Mouse (Mus musculus) left cerebral cortex, postnatal 4 days (tissue): ENCODE measurements around the gene Llgl2. TPM values are rescaled to one million over a fixed set of nuclear protein-coding genes. Genes with fewer than 3 reads are reported as not detected.

ENCODE experiments used
- DNase-seq: peaks from one replicate; pipeline ENCODE4 v3.0.0-alpha.2; 2022
- intact Hi-C: fragments of 180-260 bp; cut with DNase I; formaldehyde crosslinking; loops from one replicate; pipeline ENCODE4 v1.15.1; 2025
- total RNA-seq, 2 experiments: library from RNA; stranded (reverse); gene quantifications; 2 replicates each; pipeline ENCODE4 v1.2.3; 2021

Llgl2 gene
- total RNA-seq, 2 experiments from 2014 or later, result 1.1 to 2.4 TPM

DNA sequence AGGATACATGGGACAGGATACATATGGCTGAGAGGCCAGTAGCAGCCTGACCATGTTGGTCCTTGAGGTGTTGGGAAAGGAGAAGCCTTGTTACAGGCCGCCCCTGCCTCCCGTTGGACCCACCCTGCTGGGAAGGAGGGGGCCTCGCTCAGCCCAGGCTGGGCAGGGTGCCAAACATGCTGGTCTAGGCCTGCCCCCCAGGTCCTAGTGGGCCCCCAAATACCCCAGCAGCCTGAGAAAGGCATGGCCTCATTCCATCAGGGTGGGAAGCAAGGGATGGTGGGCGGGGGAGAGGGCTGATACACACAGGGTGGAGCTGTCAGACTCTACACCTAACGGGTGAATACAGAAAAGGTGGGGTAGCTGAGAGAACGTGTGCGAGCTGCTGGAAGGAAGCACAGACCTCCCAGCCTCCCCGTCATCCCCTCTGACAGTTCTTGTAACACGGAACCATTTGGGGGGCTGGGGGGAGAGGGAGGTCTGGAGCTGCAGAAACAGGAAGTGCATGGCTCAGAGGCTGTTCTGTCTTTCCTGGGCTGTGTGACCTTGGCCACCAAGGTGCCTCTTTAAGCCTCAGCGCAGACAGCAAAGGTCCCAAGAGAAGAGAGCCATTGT is 15.0 kb upstream of the Llgl2 start:
- intact Hi-C loops, result no loop called here
- DNase-seq, result peak; percentile 62

DNA sequence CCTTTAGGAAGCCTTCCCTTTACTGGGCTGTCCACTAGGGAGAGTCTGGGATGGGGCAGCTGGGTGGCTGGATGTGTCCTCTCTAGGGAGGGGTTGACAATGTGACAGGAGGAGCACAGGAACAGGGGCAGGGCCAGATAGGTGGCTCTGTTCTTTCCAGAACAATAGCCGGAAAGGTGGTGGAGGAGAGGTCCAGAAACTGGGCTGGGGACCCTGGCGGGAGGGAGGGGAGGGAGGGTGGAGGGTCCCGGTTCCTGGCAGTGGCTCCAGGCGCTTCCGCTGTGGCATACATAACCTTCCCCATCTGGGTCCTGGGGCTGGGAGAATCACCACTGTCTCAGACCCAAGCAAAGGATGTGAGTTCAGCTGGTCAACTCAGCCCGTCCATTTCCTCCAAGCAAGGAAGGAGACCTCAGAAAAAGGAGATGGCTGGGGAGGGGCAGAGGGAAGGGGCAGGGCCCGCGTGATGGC is 14.5 kb upstream of the Llgl2 start:
- intact Hi-C loops, result no loop called here
- no peak for DNase-seq

DNA sequence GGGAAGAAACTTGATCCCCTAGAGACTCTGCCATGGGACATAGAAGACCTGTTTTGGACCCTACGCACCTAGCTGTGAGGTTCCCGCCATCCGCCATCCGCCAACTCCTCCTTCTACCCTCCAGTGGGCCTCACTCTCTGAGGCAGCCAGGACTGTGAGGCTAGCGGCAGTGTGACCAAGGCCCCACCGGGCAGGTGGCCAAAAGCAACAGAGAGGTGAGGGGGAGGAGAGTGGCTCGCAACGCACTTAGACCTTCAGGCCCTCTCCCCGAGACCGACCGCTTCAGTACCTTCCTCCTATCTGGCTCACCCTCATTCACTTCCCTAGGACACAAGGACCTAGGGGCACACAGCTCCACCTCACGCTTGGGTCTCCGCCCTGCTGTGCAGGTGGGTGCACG is 13.5 kb upstream of the Llgl2 start:
- intact Hi-C loops, result loop anchor here (5.0 kb wide), 2 partner anchors 43 to 158 kb away; partner anchors contain the start of gene Tmem94
- DNase-seq, result peak; percentile 47

DNA sequence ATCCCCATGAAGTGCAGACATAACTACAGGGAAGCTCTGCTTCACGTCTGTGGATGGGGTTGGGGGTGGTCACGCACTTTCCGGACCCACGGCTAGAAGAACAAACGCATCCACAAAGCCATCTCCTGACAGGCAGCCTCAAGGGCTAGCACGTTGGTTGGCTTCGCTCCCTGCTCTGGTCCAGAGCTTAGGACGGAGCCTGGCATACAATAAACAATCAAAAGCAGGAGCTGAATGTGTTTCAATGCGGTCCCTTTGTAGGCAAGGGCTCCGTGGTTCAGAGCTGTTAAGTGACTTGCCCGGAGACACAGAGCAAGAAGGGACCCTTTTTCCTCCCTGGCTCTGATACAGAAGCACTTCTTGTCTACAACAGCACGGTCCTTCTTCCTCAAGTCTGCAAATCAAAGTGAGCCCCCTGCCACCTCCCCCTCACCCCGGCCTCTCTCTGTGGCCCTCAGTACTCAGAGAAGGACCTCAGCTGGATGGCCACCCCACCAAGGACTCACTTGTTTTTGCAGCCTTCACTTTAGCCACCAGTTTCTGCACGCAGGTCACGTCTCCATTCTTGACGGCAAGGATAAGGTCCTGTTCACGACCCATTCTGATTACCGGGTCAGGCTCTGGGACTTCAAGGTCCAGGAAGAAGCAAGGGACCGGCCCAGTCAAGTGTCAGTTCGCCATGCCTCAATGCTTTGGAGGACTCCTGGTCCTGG is 12.3 kb upstream of the Llgl2 start:
- no peak for DNase-seq
- intact Hi-C loops, result loop anchor here (5.0 kb wide), 2 partner anchors 44 to 159 kb away; partner anchors contain the start of gene Tmem94

DNA sequence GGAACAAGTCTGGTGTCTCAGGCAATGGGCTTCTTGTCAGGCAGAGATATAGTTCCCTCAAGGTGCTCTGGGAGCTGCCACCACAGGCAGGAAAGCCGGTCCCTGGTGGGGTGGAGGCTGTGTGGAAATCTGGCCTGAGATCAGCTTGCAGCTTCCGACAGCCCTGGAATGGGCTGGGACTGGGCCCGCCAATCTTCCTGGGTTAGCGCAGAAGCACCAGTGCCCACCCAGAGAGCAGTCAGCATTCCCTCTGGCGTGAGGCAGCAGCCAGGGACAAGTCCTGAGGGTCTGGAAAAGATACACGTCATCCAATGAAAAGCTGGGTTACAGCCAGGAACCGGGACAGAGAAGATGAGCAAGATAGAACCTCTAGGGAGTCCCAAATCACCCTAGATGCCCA is 11.8 kb upstream of the Llgl2 start:
- intact Hi-C loops, result loop anchor here (5.0 kb wide), 2 partner anchors 45 to 160 kb away; partner anchors contain the start of gene Tmem94
- DNase-seq, result no peak

DNA sequence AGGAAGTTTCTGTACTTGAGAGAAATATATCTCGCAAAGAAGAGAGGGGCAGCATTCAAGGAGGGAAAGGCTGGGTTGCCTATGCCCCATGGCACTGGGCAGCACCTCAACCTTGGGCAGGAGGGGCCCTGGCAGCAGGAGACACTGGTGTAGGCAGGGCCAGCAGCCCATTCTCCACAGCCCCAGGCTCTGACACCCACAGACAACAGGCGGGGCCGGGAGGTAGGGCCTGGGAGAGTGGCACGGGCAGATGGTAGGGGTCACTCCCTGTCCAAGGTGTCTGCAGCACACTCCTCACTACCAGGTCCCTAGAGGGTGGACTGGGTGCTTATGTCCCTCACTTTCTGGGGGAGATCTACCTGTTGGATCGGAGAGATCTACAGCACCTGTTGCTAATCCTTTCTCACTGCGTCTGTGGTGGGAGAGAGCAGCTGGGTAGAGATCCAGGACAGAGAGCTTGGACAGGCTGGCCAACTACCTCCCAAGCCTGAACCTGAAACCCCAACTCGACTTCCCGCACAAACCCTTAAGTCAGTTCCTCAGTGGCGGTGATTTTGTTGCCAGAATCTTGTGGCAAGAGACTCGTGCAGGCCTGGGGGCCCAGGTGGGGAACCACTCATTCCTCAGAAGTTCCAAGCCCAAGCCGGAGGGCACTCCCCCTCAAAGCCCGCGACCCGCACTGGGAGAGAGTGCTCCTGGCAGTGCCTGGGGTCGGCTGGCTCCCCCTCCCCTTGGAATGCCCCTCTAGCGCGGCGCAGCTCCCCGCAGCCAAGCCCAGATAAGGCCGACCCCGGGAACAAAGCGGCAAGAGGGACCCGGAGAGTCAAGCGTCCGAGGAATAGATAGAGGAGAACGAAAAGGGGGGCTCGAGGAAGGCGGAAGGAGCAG is 11.1 kb upstream of the Llgl2 start:
- peak; percentile 35 for DNase-seq
- intact Hi-C loops, result loop anchor here (5.0 kb wide), 2 partner anchors 45 to 160 kb away; partner anchors contain the start of gene Tmem94

DNA sequence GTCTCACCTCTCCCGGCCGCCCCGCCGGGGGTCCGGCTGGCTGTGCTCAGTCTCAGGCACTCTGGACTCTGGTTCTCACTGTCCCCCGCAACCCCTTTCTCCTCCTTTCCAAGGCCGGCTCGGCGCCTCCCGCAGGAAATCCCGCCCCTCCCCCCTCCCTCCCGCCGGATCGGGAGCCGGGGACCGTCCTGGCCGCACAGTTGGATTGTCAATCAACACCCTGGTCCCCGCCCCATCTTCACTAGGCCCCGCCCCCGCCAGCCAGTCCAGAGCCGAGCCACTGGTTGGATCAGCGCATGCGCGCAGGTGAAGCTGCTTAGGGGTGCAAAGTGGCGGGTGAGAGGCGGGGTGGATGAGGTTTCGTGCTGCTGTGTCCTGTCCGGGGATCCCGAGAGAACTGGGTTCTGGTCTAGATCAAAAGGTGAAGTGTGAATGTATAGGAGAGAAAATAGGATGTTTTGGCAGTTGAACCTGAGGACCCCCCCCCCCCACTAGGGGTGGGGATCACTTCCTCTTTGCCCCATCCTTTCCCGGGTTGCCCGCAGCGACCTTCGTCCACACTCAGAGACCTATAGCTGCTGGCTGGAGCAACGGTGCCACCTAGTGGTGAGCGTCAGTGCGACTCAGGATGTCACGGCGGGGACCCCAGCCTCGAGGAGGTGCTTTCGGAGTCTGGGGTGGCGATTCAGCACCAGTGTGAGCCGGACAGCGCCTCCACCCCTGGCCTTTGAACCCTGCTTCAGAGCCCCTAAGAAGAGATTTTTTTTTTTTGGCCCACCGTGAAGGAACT is 10.1 kb upstream of the Llgl2 start, which contains the start of gene Caskin2:
Gene Caskin2 (minus strand): TSS at position 133 of the 790 bp plus-strand sequence.
- peak; percentile 96 for DNase-seq
- intact Hi-C loops, result loop anchor here (2.0 to 5.0 kb wide), 3 partner anchors 46 to 161 kb away; partner anchors contain the start of gene Tmem94

DNA sequence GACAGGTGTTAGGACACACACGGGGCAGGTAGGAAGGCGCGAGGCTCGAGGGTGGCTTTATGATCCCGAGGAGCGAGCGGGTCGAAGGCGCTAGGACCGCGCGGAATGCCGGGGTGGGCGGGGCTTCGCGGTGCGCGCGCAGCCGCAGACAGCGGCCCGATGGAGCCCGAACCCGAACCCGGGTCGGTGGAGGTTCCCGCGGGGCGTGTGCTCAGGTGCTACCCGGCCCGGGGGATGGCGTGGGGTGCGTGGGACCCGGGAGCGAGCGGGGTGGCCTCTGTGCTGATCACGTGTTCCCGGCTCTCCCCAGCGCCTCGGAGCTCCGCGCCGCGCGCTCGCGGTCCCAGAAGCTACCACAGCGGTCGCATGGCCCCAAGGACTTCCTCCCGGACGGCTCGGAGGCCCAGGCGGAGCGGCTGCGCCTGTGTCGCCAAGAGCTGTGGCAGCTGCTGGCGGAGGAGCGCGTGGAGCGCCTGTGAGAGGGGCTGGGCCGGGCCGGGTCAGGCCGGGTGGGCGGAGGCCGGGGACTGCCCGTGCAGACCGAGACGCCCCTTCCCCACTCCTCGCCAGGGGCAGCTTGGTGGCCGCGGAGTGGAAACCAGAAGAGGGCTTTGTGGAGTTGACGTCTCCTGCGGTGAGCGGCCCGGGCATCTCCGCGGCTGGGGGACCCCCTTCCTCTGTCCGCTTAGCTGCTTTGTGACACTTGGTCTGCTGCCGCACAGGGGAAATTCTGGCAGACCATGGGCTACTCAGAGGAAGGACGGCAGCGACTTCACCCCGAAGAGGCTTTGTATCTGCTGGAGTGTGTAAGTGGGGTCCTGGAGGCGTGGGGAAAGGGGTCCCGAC is 9.0 kb upstream of the Llgl2 start, which contains the start of gene Tsen54:
Gene Tsen54 (plus strand): TSS at position 120 of the 846 bp plus-strand sequence.
- intact Hi-C loops, result loop anchor here (2.0 to 5.0 kb wide), 3 partner anchors 48 to 163 kb away; partner anchors contain the start of gene Tmem94
- DNase-seq, result peak; percentile 88

DNA sequence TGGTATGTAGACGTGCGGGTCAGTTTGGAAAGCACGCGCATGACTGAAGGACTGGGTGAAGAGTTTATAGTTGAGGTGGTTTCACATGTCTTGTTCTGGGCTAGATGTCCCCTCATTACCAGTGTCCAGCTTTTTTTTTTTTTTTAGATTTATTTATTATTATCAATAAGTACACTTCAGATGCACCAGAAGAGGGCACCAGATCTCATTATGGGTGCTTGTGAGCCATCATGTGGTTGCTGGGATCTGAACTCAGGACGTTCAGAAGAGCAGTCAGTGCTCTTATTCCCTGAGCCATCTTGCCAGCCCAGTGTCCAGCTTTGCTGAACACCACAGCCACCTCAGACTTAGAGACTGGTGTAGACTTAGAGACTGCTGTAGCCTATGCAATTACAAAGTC is 6.5 kb upstream of the Llgl2 start:
- intact Hi-C loops, result no loop called here
- no peak for DNase-seq

DNA sequence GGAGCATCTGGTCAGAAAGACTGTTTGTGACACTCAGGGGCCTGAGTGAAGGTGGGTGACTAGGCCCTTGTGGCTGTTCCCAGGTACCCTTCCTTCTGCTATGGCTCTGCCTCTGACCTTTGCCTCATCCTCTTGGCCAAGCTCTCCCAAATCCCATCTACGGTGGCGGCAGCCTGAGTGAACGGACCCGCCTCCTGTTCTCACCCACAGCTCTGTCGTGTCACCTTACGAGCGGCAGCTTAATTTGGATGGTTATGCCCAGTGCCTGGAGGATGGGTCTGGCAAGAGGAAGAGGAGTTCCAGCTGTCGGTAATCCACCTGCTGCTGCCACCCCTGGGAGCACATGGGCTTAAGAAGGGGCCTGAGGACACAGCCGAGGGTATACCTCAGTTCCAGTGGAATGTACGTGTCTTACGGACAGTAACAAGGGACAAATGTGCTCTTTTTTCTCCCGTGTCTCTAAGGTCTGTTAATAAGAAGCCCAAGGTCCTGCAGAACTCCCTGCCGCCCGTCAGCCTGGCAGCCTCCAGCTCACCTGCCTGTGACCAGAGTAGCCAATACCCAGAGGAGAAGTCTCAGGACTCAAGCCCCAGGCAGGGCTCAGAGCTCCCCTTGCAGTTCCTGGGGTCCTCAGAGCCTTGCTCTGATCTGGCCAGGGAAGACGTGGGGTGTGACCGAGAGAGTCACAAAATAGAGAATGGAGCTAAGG is 3.8 kb upstream of the Llgl2 start:
- no peak for DNase-seq
- intact Hi-C loops, result no loop called here

DNA sequence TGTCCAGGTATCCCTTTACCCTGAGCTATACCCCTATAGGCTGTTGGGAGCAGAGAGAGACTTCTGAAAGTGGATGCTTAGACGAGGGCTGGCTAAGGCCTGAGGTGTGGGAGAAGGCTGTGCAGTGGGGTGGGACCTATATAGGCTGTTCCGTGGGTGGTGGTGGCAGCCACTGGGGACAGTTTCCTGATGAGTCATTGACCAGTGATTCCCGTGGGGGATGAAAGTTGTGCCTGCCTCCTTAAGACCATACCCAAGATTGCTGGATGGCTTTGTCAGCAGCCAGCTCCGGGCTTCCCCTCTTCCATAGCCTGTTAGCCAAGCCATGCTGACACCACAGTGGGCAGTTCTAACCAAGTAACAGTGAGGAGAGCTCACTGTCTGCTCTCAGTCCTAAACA is 2.8 kb upstream of the Llgl2 start:
- intact Hi-C loops, result no loop called here
- DNase-seq, result no peak

DNA sequence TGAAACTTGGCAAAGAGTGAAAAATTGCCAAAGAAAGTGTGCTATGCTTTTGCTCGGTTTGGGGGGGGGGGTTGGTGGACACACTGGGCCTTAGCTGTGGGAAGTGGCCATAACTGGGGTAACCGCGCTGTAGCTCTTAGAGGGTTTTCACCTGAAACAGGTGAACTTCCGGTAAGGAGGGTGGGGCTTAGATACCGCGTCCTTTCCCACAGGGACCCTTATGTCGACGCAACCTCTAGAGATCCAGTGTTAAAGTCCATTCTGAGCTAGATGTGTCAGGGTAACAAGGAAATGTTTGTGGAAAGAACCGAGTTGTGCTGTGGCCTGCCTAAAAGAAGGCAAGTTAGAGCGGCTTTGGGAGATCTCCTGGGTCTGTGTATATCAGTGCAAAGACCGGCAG is 964 bp downstream of the Llgl2 start:
- DNase-seq, result no peak
- intact Hi-C loops, result no loop called here

DNA sequence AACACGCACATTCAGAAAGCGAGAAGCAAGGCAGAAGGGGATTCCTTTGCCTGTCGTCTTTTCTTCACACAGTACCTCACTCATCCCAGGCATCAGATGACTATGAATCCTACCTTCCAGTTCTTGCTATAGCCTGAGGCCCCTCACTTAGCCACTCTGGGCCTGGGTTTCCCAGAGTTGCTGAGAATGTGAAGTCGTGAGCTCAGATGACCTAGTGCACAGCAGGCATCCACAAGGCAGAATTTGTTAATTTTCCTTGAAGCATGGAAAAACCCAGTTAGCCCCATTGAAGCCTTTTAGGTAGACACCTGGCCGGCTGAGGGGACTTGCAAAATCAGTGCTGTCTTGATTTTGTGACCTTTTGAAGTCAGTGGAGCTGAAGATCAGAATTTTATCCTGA is 2.6 kb downstream of the Llgl2 start:
- intact Hi-C loops, result no loop called here
- no peak for DNase-seq

DNA sequence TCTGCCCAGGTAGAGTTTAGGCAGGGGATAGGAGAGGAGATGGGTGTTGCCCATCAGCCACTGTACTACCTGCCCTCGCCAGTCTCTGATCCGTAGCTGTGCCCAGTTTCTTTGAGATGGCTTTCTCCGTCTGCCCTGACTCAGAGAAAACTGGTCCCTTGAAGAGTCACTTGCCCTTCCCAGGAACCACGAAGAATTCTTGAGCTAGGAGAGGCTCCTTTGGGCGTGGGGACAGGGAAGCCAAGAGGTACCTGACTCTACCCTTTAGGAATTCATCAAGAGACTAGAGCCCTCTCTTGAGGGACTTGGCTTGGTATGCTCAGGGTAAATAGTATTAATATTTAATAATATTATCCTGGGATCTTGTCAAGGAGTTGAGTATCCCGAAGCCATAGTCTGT is 3.8 kb downstream of the Llgl2 start:
- intact Hi-C loops, result no loop called here
- no peak for DNase-seq

DNA sequence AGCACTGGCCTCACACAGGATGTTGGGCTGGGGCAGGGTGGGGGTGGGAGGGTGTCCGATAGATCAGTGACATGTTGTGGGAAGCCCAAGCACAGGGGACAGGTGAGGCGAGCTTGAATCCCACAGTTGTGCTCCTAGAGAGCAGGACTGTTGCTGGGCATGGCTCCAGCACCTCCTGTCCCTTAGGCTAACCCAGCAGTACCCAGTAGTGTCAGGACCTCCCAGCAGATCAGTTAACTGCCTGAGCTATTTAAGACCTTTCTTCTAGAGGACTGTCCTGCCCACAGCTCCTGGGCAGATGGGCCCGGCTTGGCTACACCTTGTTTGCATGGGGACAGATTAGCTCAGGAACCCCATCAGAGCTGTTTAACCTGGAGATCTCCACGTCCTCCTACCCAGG is 5.2 kb downstream of the Llgl2 start:
- intact Hi-C loops, result no loop called here

DNA sequence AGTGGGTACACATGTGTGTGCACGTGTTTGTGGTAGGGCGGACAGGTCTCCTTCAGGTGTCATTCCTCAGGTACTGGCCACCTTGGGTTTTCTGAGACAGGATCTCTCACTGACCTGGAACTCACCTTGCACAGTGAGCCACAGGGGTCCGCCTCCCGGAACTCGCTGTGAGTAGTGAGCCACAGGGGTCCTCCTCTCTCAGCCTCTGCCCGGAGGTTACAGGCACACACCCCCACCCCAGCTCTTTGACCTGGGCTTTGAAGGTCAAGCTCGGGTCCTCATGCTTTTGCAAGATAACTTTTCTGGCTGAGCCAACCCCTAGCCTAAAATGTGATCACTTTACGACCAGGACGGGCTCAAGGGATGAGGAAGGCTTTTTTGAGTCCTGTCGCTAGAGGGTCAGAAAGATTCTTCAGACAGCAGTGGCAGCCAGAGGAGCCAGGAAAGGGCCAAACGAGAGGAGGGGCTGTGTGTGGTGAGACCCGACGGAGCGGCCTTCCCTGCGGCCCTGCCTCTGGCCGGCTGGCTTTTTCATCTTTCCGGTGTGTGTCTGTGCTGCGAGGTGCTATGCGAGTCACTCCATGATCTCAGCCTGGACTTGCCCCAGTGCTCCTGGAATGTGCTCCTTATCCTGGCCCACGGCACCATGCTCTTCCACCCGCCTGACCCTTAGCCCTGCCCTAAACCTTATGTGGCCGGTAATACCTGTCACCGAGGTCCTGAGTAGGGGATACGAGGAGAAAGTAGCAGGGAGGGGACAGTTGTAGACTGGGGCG is 6.9 kb downstream of the Llgl2 start:
- no peak for DNase-seq
- intact Hi-C loops, result no loop called here

More for the DNA sequence above, 5.2 kb downstream of the Llgl2 start:
- no peak for DNase-seq

DNA sequence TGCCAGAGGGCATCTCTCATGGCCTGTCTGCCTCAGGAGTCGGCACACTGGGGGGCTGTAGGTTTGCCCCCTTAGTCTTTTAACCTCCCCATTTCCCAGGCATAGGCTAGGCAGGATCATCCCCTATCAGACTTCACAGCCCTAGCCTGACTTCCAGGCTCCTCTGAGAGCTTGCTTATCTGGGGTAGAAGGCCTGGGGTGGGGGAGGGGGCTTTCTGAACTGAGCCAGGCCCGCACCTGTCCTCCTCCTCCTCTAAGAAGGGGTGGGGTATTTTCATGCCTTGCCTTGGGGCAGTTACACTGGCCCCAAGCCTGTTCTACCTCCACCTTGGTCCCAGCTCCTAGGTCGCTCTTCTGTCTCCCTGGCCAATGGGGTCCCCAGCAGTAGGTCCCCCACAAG is 7.7 kb downstream of the Llgl2 start:
- DNase-seq, result no peak
- intact Hi-C loops, result no loop called here

DNA sequence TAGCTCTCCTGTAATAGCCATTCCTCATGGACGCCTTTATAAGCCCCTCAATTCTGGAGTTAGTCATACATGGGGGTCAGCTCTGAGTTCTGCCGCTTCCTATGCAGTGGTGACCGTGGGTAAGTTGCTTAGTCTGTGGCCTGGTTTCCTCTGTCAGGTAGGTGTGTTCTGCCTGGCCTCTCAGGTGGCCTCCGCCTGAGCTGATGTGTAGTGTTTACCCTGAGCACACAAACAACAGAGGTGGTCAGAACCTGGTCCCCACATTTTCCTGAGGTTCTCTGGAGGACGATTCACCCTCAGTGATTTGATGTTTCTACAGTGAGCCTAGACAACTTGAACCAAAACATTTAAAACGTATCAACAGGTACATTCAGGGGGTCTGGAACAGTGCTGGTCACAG is 8.2 kb downstream of the Llgl2 start:
- intact Hi-C loops, result no loop called here
- no peak for DNase-seq
